Mouse (Mus musculus): ENCODE results near the gene Ccdc151. TPM values are rescaled to one million over a fixed set of nuclear protein-coding genes. Genes with fewer than 3 reads are reported as not detected.

The Ccdc151 gene
- polyA plus RNA-seq (2012) = 0.05 and 0.06 TPM in 2 replicates

- no peak for TF ChIP-seq GATA1 (IDR thresholded peaks at IDR 0.05; ENCODE audit: low read length)
These were observed at the start of gene Ccdc151, which contains the start of gene Prkcsh for GRCm38 (mm10) chr9:22002194-22003162. Gene Ccdc151 (minus strand): TSS chr9:22002634. Gene Prkcsh (plus strand): TSS chr9:22002806.

- TF ChIP-seq GATA1 (IDR thresholded peaks at IDR 0.05; ENCODE audit: low read length) = no peak
These were observed 49.5 kb upstream of the Ccdc151 start, which contains the start of gene Elavl3 for GRCm38 (mm10) chr9:22051958-22052254. Gene Elavl3 (minus strand): TSS chr9:22052023.

- no peak for TF ChIP-seq GATA1 (IDR thresholded peaks at IDR 0.05; ENCODE audit: low read length)
These were observed 48.9 kb upstream of the Ccdc151 start for GRCm38 (mm10) chr9:22051161-22051957.

DNA sequence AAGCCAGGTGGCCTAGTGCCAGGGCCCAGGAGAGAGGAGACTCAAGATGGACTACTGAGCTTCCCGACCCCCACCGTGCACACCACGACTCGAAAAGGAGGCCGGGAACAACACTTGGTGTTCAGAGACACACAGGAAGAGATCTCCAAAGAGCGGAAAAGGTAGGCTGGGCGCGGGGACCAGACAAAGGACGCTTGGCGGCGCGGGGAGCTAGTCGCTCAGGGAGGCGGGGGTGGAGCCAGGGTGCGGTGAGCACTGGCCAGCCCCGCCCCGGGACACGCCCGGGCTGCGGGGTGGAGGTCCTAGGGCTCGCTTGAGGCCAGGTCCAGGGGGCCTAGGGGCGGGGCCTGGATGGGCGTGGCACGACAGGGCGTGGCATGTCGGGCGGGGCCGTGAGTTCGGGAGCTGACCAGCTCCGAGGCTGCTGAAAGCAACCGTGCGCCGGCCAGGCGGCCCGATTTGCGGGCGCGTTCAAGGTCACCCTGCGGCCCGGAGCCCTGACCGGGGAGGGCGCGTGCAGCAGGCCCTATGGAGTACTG, 48.0 kb upstream of the Ccdc151 start:
- TF ChIP-seq GATA1 (IDR thresholded peaks at IDR 0.05; ENCODE audit: low read length) = no peak

GRCm38 (mm10) chr9:22049721-22050270, 47.4 kb upstream of the Ccdc151 start:
- TF ChIP-seq GATA1 (IDR thresholded peaks at IDR 0.05; ENCODE audit: low read length) = no peak

DNA sequence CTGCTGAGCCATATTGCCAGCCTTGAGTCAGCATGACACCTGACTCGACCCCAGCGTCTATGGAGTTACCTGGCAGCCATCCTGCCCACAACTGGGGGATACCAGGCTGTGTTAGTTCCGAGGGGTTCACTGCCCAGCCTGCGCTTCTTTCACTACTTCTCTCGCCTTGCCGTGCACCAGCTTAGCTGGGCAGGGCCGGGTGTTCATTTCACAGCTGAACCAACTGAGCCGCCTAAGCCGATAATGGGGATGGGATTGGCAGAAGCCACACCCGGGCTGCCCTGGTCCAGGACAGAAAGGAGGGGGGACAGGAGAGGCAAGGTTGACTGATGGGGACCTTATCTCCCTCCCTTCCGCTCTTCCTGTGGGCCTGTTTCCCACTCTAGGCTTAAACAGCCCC, 46.9 kb upstream of the Ccdc151 start:
- no peak for TF ChIP-seq GATA1 (IDR thresholded peaks at IDR 0.05; ENCODE audit: low read length)

DNA sequence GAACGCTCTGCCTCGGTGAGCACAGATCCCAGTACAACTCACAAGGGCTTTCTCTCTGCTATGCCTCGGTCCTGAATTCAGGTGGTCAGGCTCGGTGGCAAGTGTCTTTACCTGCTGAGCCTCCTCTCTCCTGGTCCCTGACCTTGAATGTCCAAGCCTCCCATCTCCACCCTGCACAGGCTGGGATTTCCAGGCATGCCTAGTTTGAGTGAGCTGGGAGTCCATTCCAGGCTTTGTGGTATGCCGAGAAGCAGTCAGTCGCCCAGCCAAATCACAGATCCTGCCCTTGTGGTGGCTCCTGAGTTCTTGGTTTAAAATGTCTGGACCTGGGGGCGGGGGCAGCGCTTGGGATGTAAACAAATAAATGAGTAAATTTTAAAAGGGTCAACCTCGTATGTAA, 44.9 kb upstream of the Ccdc151 start:
- TF ChIP-seq GATA1 (IDR thresholded peaks at IDR 0.05; ENCODE audit: low read length) = no peak

DNA sequence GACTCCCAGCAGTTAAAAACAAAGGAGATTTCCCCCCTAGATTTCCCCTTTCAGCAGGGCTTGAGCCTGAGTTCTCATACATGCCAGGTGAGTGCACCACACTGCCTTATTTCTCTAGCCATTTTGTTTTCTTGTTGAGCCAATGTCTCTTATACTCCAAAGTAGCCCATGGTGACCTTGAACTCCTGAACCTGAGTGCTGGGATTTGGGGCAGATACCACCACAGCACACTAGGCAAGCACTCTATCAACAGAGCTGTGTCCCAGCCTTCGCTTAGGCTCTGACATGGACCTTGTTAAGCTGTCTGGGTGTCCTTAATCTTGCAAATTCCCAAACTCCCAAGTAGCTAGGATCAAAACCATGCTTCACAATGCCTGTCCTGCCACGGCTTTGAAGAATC, 39.4 kb upstream of the Ccdc151 start:
- no peak for TF ChIP-seq GATA1 (IDR thresholded peaks at IDR 0.05; ENCODE audit: low read length)

DNA sequence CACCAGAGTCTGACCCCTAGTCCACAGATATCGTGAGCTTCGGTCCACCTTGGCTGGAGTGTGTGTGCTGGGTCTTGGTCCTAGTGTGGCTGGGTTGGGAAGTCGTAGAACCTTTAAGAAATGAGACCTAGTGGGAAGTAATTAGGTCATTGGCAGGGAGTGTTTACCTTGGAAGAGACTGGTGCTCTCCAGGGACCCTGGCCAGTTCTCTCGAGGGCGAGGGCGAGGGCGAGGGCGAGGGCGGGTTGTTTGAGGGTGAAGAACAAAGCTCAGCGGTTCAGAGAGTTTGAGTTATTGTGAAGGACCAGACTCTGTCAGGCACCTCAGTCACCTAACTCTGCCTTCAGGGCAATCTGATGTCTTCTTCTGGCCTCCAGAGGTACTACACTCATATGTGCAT, 35.4 kb upstream of the Ccdc151 start:
- TF ChIP-seq GATA1 (IDR thresholded peaks at IDR 0.05; ENCODE audit: low read length) = no peak

DNA sequence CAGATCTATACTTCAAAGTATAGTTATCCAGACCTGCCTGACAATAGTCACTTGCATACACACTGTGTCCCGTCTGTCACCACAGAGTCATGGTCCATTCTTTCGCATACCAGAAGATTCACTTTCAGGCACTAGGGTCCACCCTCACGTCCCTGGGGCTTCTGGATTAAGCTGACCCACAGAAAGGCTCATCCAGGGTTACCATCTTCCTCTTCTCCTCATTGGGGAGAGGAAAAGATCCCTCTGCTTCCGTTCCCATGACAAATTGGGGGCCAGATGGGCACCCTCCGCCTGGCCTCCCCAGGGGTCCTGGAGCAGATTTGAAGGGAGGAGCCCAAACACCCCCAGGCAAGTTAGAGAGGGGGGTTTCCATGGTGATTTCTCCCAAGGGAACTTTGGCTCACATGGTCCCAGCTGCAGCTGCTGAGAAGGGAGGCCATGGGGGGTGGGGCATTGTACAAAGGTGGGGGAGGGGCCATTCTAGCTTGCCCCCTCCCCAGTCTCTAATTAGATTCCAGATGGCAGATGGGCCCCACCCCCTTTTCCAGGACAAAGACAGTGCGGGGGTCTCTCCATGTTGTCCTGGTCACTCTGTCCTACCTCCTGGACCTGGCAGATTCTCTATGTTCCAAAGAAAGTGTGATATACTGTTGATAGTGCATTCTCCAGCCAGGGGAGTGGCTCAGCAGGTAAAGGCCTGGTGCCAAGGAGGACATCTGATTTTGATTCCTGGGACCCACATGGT, 33.0 kb upstream of the Ccdc151 start:
- TF ChIP-seq GATA1 (IDR thresholded peaks at IDR 0.05; ENCODE audit: low read length) = no peak

- no peak for TF ChIP-seq GATA1 (IDR thresholded peaks at IDR 0.05; ENCODE audit: low read length)
These were observed 28.0 kb upstream of the Ccdc151 start for GRCm38 (mm10) chr9:22030386-22030785.

DNA sequence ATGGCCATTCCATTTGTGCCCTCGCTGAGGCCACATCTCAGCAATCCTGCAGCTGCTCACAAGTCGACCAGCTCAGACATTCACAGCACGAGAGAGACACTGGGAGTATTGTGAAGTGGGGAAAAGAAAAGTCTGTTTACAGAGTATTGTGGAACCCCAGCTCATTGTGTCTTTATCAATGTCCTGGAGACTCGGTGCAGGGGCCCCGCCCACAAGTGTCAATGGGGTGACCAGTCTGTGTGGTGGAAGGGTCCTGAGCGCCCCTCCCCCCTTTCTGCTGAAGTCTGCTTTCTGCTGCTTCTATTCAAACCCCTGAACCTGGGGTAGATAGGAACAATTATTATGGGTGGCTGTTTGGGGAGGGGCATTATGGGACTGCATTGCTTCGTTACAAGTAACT, 26.0 kb upstream of the Ccdc151 start:
- no peak for TF ChIP-seq GATA1 (IDR thresholded peaks at IDR 0.05; ENCODE audit: low read length)

DNA sequence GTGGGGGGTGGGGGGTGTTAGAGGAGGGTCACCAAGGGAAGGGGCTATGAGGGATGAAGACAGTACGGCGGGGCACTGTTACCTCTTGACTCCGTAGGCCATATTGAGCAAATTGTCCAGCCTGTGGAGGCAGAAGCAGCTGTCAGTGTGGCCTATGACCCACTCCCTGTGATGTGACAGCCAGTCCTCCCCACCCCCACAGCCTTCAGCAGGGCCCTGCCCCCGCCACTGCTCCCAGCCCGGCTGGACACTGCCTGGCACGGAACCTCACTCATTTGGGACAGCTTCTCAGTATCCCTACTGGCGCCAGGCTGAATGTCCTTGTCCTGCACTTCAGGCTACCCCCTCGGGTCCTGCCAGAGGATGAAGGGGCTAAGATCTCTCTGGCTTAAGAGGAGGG, 22.2 kb upstream of the Ccdc151 start:
- no peak for TF ChIP-seq GATA1 (IDR thresholded peaks at IDR 0.05; ENCODE audit: low read length)

DNA sequence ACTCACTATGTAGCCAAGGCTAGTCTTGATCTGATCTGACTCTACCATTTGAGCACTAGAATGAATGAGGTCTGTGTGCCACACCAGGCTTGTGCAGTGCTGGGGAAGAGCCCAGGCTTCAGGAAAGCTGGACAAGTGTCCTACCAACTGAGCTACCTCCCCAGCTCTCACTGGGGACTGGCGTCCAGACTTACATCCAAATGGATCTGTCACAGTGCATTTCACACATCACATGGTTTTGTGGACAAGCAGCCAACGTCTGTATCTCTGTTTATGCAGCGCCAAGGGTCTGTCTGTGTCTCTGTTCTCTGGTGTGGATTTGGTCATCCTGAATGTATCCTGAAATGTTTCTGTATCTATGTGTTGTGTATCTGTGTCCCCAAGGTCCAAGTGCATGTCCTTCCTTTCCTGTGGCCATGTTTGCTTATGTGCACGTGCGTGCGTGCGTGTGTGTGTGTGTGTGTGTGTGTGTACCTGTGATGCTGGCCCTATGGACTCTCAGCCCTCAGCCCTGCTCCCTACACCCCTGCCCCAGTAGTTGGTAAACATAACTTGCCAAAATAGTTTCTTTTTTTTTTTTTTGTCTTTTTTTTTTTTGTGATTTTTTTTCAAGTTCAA, 14.9 kb upstream of the Ccdc151 start:
- no peak for TF ChIP-seq GATA1 (IDR thresholded peaks at IDR 0.05; ENCODE audit: low read length)

DNA sequence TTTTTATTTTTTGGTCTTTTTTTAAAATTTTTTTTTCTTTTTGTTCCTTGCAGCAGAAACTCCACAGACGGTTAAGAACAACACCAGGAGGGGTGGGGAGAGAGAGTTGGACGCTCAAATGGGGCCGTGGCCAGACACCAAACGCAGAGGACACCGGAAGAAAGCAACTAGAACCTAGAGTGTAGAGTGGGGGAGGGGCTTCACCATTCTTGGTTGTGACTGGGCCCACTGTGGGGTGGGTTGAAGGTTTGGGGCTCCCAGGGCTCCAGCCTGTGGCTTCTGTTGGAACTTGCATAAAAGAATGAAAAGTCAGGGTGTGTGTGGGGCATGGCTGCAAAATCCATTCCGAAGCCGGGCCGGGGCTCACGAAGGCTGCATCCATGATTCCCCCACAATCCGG, 13.8 kb upstream of the Ccdc151 start:
- no peak for TF ChIP-seq GATA1 (IDR thresholded peaks at IDR 0.05; ENCODE audit: low read length)
